Mouse (Mus musculus): ENCODE results near the gene Larp6.

GRCm38 (mm10) chr9:60676429-60676828 is 36.4 kb upstream of the Larp6 start:
- TF ChIP-seq POLR2A (IDR thresholded peaks at IDR 0.05; ENCODE audit: borderline replicate concordance, extremely low read depth, low read depth, low read length) (no peak), CTCF (IDR thresholded peaks at IDR 0.05; ENCODE audit: insufficient read depth, low read length) (no peak)

Data from lung, adult 2 months (tissue).